Mouse (Mus musculus): ENCODE data around the gene Gpnmb. TPM values are rescaled to one million over a fixed set of nuclear protein-coding genes. Genes with fewer than 3 reads are reported as not detected.

The Gpnmb gene
- polyA plus RNA-seq, 1 experiment = 0.88 TPM

- Histone ChIP-seq H3K36me3 (ENCODE audit: control insufficient read depth, insufficient read depth) (peaks cover 68% of the 10 kb centered on the region), H3ac (ENCODE audit: control insufficient read depth, insufficient read length, low read depth) (no peak overlapping the region), H3K79me3 (ENCODE audit: low read depth) (peaks cover 24% of the 10 kb centered on the region), H3K79me2 (ENCODE audit: control insufficient read depth, insufficient read depth) (peaks cover 39% of the 10 kb centered on the region), H3K27me3 (ENCODE audit: control insufficient read depth, insufficient read depth, insufficient read length) (no peaks in the 10 kb centered on the region), H3K4me3 (ENCODE audit: insufficient read depth, poor library complexity, severe bottlenecking) (no peak overlapping the region)
- no peak for TF ChIP-seq CTCF (IDR thresholded peaks at IDR 0.05; ENCODE audit: control insufficient read depth, insufficient read depth, insufficient read length)
- no peak for TF ChIP-seq MYOG (IDR thresholded peaks at IDR 0.05; ENCODE audit: control insufficient read depth, extremely low read depth, insufficient read length)
- no peak for TF ChIP-seq FOSL1 (IDR thresholded peaks at IDR 0.05; ENCODE audit: insufficient read depth, low read length, poor library complexity, severe bottlenecking)
- TF ChIP-seq MYOD1 (IDR thresholded peaks at IDR 0.05; ENCODE audit: control insufficient read depth, insufficient read length, low read depth) = no peak
- no peak for TF ChIP-seq MAX (IDR thresholded peaks at IDR 0.05)
- no peak for TF ChIP-seq USF1 (IDR thresholded peaks at IDR 0.05; ENCODE audit: low read depth)
- TF ChIP-seq CEBPB (IDR thresholded peaks at IDR 0.05; ENCODE audit: low read depth) = no peak
These were observed 46.7 kb downstream of the Gpnmb start for GRCm38 (mm10) chr6:49083008-49083407.

- H3K27me3 ChIP-seq (ENCODE audit: control insufficient read depth, insufficient read depth, insufficient read length) = no peaks in the 10 kb centered on the region
- no peaks in the 10 kb centered on the region for H3K79me2 ChIP-seq (ENCODE audit: control insufficient read depth, insufficient read depth)
- no peaks in the 10 kb centered on the region for H3K79me3 ChIP-seq (ENCODE audit: low read depth)
- no peak overlapping the region for H3ac ChIP-seq (ENCODE audit: control insufficient read depth, insufficient read length, low read depth)
- TF ChIP-seq USF1 (IDR thresholded peaks at IDR 0.05; ENCODE audit: low read depth) (no peak), MYOG (IDR thresholded peaks at IDR 0.05; ENCODE audit: control insufficient read depth, extremely low read depth, insufficient read length) (no peak), MAX (IDR thresholded peaks at IDR 0.05) (no peak), MYOD1 (IDR thresholded peaks at IDR 0.05; ENCODE audit: control insufficient read depth, insufficient read length, low read depth) (no peak), FOSL1 (IDR thresholded peaks at IDR 0.05; ENCODE audit: insufficient read depth, low read length, poor library complexity, severe bottlenecking) (no peak)
- H3K36me3 ChIP-seq (ENCODE audit: control insufficient read depth, insufficient read depth) = peaks cover 5% of the 10 kb centered on the region
- no peak overlapping the region for H3K4me3 ChIP-seq (ENCODE audit: insufficient read depth, poor library complexity, severe bottlenecking)
These were observed 58.6 kb downstream of the Gpnmb start for GRCm38 (mm10) chr6:49094968-49095367.

- Histone ChIP-seq H3K79me3 (ENCODE audit: low read depth) (no peaks in the 10 kb centered on the region), H3K27me3 (ENCODE audit: control insufficient read depth, insufficient read depth, insufficient read length) (no peaks in the 10 kb centered on the region), H3K4me3 (ENCODE audit: insufficient read depth, poor library complexity, severe bottlenecking) (no peak overlapping the region), H3K36me3 (ENCODE audit: control insufficient read depth, insufficient read depth) (no peaks in the 10 kb centered on the region), H3ac (ENCODE audit: control insufficient read depth, insufficient read length, low read depth) (no peak overlapping the region), H3K79me2 (ENCODE audit: control insufficient read depth, insufficient read depth) (no peaks in the 10 kb centered on the region)
- peak; percentile 82 for TF ChIP-seq USF1 (IDR thresholded peaks at IDR 0.05; ENCODE audit: low read depth)
- no peak for TF ChIP-seq CTCF (IDR thresholded peaks at IDR 0.05; ENCODE audit: control insufficient read depth, insufficient read depth, insufficient read length)
- no peak for TF ChIP-seq MYOD1 (IDR thresholded peaks at IDR 0.05; ENCODE audit: control insufficient read depth, insufficient read length, low read depth)
- TF ChIP-seq MYOG (IDR thresholded peaks at IDR 0.05; ENCODE audit: control insufficient read depth, extremely low read depth, insufficient read length) = no peak
- peak; percentile 91 for TF ChIP-seq MAX (IDR thresholded peaks at IDR 0.05)
- peak; percentile 6 for TF ChIP-seq CEBPB (IDR thresholded peaks at IDR 0.05; ENCODE audit: low read depth)
- peak; percentile 36 for TF ChIP-seq FOSL1 (IDR thresholded peaks at IDR 0.05; ENCODE audit: insufficient read depth, low read length, poor library complexity, severe bottlenecking)
These were observed 60.1 kb downstream of the Gpnmb start for GRCm38 (mm10) chr6:49096421-49096820.

- no peaks in the 10 kb centered on the region for H3K36me3 ChIP-seq (ENCODE audit: control insufficient read depth, insufficient read depth)
- TF ChIP-seq MYOG (IDR thresholded peaks at IDR 0.05; ENCODE audit: control insufficient read depth, extremely low read depth, insufficient read length) (no peak), USF1 (IDR thresholded peaks at IDR 0.05; ENCODE audit: low read depth) (no peak), MAX (IDR thresholded peaks at IDR 0.05) (peak; percentile 17), CTCF (IDR thresholded peaks at IDR 0.05; ENCODE audit: control insufficient read depth, insufficient read depth, insufficient read length) (no peak), MYOD1 (IDR thresholded peaks at IDR 0.05; ENCODE audit: control insufficient read depth, insufficient read length, low read depth) (peak; percentile 2), FOSL1 (IDR thresholded peaks at IDR 0.05; ENCODE audit: insufficient read depth, low read length, poor library complexity, severe bottlenecking) (no peak), CEBPB (IDR thresholded peaks at IDR 0.05; ENCODE audit: low read depth) (peak; percentile 78)
These were observed 60.7 kb downstream of the Gpnmb start for GRCm38 (mm10) chr6:49096933-49097461.

GRCm38 (mm10) chr6:49097596-49098110 is 61.3 kb downstream of the Gpnmb start:
- Histone ChIP-seq H3K27me3 (ENCODE audit: control insufficient read depth, insufficient read depth, insufficient read length) (no peaks in the 10 kb centered on the region), H3ac (ENCODE audit: control insufficient read depth, insufficient read length, low read depth) (no peak overlapping the region), H3K79me2 (ENCODE audit: control insufficient read depth, insufficient read depth) (no peaks in the 10 kb centered on the region), H3K79me3 (ENCODE audit: low read depth) (no peaks in the 10 kb centered on the region), H3K4me3 (ENCODE audit: insufficient read depth, poor library complexity, severe bottlenecking) (no peak overlapping the region), H3K36me3 (ENCODE audit: control insufficient read depth, insufficient read depth) (no peaks in the 10 kb centered on the region)
- TF ChIP-seq MYOG (IDR thresholded peaks at IDR 0.05; ENCODE audit: control insufficient read depth, extremely low read depth, insufficient read length) = no peak
- TF ChIP-seq CTCF (IDR thresholded peaks at IDR 0.05; ENCODE audit: control insufficient read depth, insufficient read depth, insufficient read length) = no peak
- TF ChIP-seq CEBPB (IDR thresholded peaks at IDR 0.05; ENCODE audit: low read depth) = no peak
- TF ChIP-seq USF1 (IDR thresholded peaks at IDR 0.05; ENCODE audit: low read depth) = no peak
- no peak for TF ChIP-seq FOSL1 (IDR thresholded peaks at IDR 0.05; ENCODE audit: insufficient read depth, low read length, poor library complexity, severe bottlenecking)
- TF ChIP-seq MAX (IDR thresholded peaks at IDR 0.05) = no peak
- TF ChIP-seq MYOD1 (IDR thresholded peaks at IDR 0.05; ENCODE audit: control insufficient read depth, insufficient read length, low read depth) = no peak

More at GRCm38 (mm10) chr6:49096933-49097461, 60.7 kb downstream of the Gpnmb start:
- H3K27me3 ChIP-seq (ENCODE audit: control insufficient read depth, insufficient read depth, insufficient read length) = no peaks in the 10 kb centered on the region
- H3K4me3 ChIP-seq (ENCODE audit: insufficient read depth, poor library complexity, severe bottlenecking) = no peak overlapping the region
- no peak overlapping the region for H3ac ChIP-seq (ENCODE audit: control insufficient read depth, insufficient read length, low read depth)
- no peaks in the 10 kb centered on the region for H3K79me3 ChIP-seq (ENCODE audit: low read depth)
- no peaks in the 10 kb centered on the region for H3K79me2 ChIP-seq (ENCODE audit: control insufficient read depth, insufficient read depth)

Measured in C2C12 (cell line).